Mouse (Mus musculus) forebrain, embryonic 10.5 days (tissue): ENCODE measurements around the gene Cadm4. TPM values are rescaled to one million over a fixed set of nuclear protein-coding genes. Genes with fewer than 3 reads are reported as not detected.
A peak's percentile ranks its signal among the peaks of the same experiment; 100 is the strongest.

Experiments used
- DNase-seq: peaks from one replicate; pipeline ENCODE4 v3.0.0-alpha.2; 2017; ENCODE audit warnings: low spot score; ENCODE audit errors: extremely low spot score
- H3K27ac ChIP-seq: fragments of 300-500 bp; sonication (generic); 2 replicates; pipeline ENCODE4 v1.5.1; 2016; ENCODE audit warnings: mild to moderate bottlenecking
- H3K27me3 ChIP-seq: fragments of 300-500 bp; sonication (generic); 2 replicates; pipeline ENCODE4 v1.6.1; 2016; ENCODE audit warnings: mild to moderate bottlenecking; ENCODE audit not compliant: poor library complexity, severe bottlenecking
- H3K36me3 ChIP-seq: fragments of 300-500 bp; sonication (generic); replicated peaks from 2 replicates; pipeline ENCODE4 v1.6.1; 2016; ENCODE audit warnings: mild to moderate bottlenecking, moderate library complexity
- H3K4me1 ChIP-seq: fragments of 300-500 bp; sonication (generic); 2 replicates; pipeline ENCODE4 v1.6.1; 2016
- H3K4me3 ChIP-seq: fragments of 300-500 bp; sonication (generic); 2 replicates; pipeline ENCODE4 v1.5.1; 2016; ENCODE audit warnings: mild to moderate bottlenecking, moderate library complexity
- H3K9me3 ChIP-seq: fragments of 300-500 bp; sonication (generic); 2 replicates; pipeline ENCODE4 v1.6.1; 2016; ENCODE audit warnings: mild to moderate bottlenecking, moderate library complexity
- WGBS: fragments of 180-500 bp; shearing (Covaris S2); methylation state at CpG from one replicate; pipeline ENCODE4 v1.1.7; 2016; 5-methylcytosine and 5-hydroxymethylcytosine counted together
- polyA plus RNA-seq: library from polyadenylated mRNA; unstranded; fragments of >200 nt; fragmentation: Nextera tagmentation; extraction: Ambion mirVana; gene quantifications from 2 replicates; pipeline ENCODE4 v1.2.1, GENCODE M21; 2016

Gene Cadm4
- 9.3 and 10.0 TPM in 2 replicates for polyA plus RNA-seq

DNA sequence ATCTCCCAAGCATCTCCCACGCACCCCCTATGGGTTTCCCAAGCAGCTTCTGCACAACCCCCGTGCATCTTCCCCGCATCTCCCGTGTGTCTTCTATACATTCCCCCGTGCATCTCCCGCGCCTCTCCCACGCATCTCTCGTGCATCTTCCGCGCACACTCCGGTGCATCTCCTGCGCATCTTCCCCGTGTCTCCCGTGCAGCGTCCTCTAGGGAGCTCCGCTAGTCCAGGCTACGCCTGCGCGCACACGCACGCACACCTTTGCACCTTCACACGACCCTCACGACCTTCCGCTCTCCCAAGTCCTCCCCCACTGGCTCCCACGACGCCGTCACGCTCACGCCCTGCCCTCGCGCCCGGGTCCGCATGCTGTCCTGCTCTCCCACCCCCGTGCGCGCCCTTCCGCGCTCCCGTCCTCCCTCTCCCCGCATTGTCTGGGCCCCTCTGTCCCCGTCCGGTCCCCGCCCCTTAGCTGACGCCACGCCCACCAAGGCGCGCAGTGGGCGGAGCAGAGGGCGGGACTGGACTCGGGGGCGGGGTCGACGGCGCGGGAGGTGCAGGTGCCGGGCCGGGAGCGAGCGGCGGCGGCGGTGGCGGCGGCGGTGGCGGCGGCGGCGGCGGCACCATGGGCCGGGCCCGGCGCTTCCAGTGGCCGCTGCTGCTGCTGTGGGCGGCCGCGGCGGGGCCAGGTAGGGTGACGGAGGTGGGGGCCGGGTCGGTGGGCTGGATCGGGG lies at the start of gene Cadm4:
TSS of gene Cadm4 (plus strand) at position 550 of the 734 bp plus-strand sequence.
- Histone ChIP-seq H3K27me3 (peaks cover 81% of the 10 kb centered on the region), H3K27ac (peak within 1 kb of the TSS; percentile 92)
- under 1% methylated on average over 82 of the region's 83 CpGs for WGBS

DNA sequence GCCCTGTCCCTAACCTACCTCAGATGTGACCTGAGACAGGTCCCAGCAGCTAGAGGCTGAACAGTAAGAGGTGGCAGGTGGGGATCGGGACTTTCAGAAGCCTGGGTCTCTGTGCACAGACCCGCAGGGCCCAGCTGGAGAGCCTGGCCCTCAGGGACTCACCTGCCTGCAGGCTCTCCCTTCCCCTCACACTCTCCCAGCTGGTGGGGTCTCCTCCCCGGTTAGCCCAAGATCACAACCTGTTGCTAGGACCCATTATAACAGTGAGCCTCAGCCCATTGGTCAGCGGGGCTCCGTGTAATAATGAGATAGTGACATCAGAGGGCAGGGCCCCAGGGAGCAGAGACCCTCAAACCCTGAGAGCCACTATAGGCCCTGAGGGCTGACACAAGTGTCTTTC lies 46.5 kb upstream of the Cadm4 start:
- no peaks in the 10 kb centered on the region for H3K36me3 ChIP-seq
- 0 out of 2 replicates have a peak, but pooled peaks cover 3% of the 10 kb centered on the region for H3K4me1 ChIP-seq
- 79% methylated on average over 5 of the region's 5 CpGs for WGBS
- H3K4me3 ChIP-seq = no peak overlapping the region
- DNase-seq = no peak
- H3K9me3 ChIP-seq = peaks cover 20% of the 10 kb centered on the region
- H3K27ac ChIP-seq = no peak overlapping the region
- peaks cover 22% of the 10 kb centered on the region for H3K27me3 ChIP-seq

More for the DNA sequence above, at the start of gene Cadm4:
- H3K36me3 ChIP-seq = no peaks in the 10 kb centered on the region
- H3K9me3 ChIP-seq = peaks cover 3% of the 10 kb centered on the region; the same call in 1 of the 2 replicates
- peaks cover 56% of the 10 kb centered on the region for H3K4me1 ChIP-seq
- peak within 1 kb of the TSS; percentile 81 for H3K4me3 ChIP-seq
- DNase-seq = peak; percentile 88

DNA sequence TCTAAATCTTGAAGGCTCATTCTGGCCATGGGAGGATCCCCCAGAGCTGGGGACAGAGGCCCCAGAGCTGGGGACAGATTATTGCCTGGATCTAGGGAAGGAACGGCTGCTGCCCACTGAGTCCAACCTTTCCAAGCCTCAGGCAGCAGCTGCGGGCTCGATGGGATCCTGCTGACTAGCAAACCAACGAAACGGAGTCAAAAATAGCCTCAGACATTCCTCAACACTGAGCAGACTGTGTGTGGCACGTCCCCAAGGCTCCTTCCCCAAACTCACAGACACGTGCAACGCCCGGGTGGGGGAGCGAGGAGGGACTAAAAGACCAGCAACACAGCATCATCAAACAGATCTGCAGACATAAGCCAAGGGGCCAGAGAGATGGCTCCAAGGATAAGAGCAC lies 43.8 kb upstream of the Cadm4 start:
- Histone ChIP-seq H3K4me1 (0 out of 2 replicates have a peak, but pooled peaks cover 3% of the 10 kb centered on the region), H3K27ac (no peak overlapping the region), H3K36me3 (no peaks in the 10 kb centered on the region), H3K4me3 (no peak overlapping the region), H3K9me3 (peaks cover 5% of the 10 kb centered on the region), H3K27me3 (peaks cover 12% of the 10 kb centered on the region)
- WGBS = 83% methylated on average over 10 of the region's 10 CpGs
- DNase-seq = no peak

DNA sequence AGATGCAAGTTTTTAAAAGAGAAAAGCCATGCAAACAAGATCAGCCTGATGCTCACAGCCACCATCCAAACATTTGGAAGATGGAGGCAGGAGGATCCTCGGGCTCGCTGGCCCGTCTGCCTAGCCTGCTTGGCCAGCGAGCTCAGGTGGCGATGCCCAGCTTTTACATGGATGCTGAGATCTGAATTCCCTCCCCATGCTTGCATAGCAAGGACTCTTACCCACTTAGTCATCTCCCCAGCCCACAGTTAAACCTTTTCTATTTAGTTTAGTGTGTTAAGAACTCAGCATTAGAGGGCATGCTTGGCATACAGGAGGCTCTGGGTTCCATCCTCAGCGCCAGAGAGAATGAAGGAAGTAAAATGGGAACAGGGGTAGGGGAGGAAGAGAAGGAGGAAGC lies 42.6 kb upstream of the Cadm4 start:
- H3K4me1 ChIP-seq = 0 out of 2 replicates have a peak, but pooled peaks cover 3% of the 10 kb centered on the region
- no peaks in the 10 kb centered on the region for H3K9me3 ChIP-seq
- DNase-seq = no peak
- H3K4me3 ChIP-seq = no peak overlapping the region
- 87% methylated on average over 6 of the region's 6 CpGs for WGBS
- no peaks in the 10 kb centered on the region for H3K36me3 ChIP-seq
- H3K27ac ChIP-seq = no peak overlapping the region
- H3K27me3 ChIP-seq = no peaks in the 10 kb centered on the region

DNA sequence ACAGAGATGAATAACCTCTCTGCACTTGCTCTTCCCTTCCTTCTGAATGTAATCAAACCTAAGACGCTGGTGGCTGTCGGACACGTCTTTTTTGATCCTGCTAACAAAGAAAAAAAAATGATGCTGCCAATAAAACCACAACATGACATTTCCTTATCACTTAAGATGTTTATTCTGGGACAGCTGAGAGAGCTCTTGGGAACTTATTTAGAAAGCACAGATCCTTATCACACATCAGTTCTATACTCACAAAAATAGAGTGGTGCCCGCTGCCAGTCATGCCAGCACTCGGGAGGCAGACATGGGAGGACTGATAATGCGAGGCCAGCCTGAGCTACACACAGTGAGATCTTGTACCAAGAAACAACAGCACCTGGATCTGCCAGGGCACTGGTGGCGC lies 41.9 kb upstream of the Cadm4 start:
- no peaks in the 10 kb centered on the region for H3K27me3 ChIP-seq
- 0 out of 2 replicates have a peak, but pooled peaks cover 3% of the 10 kb centered on the region for H3K4me1 ChIP-seq
- DNase-seq = no peak
- H3K4me3 ChIP-seq = no peak overlapping the region
- no peak overlapping the region for H3K27ac ChIP-seq
- no peaks in the 10 kb centered on the region for H3K9me3 ChIP-seq
- no peaks in the 10 kb centered on the region for H3K36me3 ChIP-seq
- WGBS = 80% methylated on average over 7 of the region's 7 CpGs

DNA sequence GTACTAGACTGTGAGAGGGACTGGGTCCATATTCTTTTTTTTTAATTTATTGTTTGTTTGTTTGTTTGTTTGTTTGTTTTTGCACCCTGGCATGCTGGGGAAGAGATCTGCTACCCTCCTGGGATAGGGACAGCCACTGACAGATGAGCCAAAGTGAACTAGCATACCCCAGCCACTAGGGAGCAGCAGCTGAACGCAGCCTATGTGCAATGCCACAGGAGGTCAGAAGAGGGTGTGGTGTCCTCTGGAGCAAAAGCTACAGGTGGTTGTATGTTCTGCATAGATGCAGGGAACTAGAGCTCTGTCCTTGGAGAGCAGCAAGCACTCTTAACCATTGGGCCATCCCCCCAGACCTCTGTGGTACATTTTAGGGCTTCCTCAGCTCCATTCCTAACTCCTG lies 40.0 kb upstream of the Cadm4 start:
- no peaks in the 10 kb centered on the region for H3K36me3 ChIP-seq
- peak; percentile 47 for DNase-seq
- H3K27ac ChIP-seq = no peak overlapping the region
- H3K4me3 ChIP-seq = no peak overlapping the region
- H3K4me1 ChIP-seq = no peaks in the 10 kb centered on the region
- H3K9me3 ChIP-seq = no peaks in the 10 kb centered on the region; the same call in 1 of the 2 replicates
- H3K27me3 ChIP-seq = no peaks in the 10 kb centered on the region
- 5% methylated on average over 1 of the region's 1 CpGs for WGBS

DNA sequence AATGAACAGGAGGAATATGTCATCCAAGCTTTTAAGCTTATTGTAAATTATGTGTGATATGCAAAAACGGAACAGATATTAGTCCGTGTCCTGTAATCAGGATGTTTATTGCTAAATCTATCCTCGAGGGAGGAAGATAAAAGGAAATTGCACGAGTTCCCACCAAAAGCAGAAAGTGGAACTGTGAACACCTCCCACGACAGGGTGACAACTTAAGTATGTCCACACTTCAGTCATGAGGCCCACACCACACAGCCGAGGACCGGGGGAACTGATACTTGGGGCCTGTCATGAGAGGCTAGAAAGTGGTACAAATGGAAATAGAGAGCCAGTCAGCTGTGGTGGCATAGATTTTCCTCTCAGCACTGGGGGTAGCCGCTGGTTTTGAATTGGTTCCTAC lies 39.5 kb upstream of the Cadm4 start:
- DNase-seq = no peak
- Histone ChIP-seq H3K27ac (no peak overlapping the region), H3K9me3 (no peaks in the 10 kb centered on the region; the same call in 1 of the 2 replicates), H3K4me1 (no peaks in the 10 kb centered on the region), H3K27me3 (no peaks in the 10 kb centered on the region), H3K4me3 (no peak overlapping the region), H3K36me3 (no peaks in the 10 kb centered on the region)
- WGBS = 86% methylated on average over 8 of the region's 8 CpGs

DNA sequence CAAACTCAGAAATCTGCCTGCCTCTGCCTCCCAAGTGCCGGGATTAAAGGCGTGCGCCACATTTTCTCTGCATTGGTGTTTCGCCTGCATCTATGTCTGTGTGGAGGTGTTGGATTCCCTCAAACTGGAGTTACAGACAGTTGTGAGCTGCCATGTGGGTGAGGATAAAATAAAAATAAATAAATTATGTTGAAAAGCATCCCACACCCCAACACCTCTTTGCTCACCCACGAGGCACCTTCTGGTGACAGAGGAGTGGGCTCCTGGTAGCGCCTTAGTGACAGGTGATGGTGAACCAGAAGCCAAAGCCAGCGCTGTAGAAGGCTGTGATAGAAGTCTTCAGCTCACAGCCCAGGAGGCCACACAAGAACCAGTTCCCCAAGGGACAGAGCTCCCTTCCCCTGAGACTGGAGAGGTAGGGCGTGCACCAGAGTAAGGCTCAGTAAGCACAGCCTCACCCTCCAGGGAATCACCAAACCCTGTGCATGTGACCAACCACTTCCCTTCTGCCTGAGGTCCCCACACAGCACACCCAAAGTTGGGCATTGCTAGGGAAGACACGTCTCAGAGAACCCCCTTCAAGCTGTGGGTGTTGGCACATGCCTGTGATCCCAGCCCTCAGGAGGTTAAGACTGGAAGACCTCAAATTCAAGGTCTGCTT lies 36.4 kb upstream of the Cadm4 start:
- Histone ChIP-seq H3K36me3 (no peaks in the 10 kb centered on the region), H3K4me3 (no peak overlapping the region), H3K27ac (no peak overlapping the region), H3K9me3 (peaks cover 3% of the 10 kb centered on the region; the same call in 1 of the 2 replicates), H3K4me1 (no peaks in the 10 kb centered on the region), H3K27me3 (no peaks in the 10 kb centered on the region)
- WGBS = 93% methylated on average over 9 of the region's 9 CpGs
- no peak for DNase-seq

DNA sequence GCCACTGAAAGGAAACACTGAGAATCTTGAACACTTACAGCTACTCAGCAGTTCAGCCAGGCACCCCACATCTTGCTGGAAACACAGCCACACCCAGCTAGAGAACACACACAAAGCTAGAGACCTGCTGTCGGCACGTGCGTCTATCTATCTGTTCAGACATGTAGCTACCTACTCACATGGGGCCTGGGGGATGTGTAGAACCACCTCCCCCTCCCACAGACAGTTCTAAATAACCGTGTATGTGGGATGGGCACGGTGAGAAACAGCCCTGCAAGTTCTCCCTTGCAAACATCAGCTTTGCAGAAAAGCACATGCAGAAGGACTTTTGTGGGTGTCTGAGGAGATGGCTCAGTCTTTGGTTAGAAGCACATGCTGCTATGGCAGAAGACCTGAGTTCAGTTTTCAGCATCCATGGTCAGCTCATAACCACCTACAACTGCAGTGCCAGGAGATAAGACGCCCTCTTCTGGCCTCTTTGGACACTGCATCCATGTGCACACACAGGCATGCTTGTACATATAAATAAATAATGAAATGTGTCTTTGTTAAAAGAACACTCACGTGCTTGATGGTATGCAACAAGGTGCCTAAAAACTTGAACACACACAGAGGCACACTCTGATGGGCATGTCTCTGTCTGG lies 35.0 kb upstream of the Cadm4 start:
- 80% methylated on average over 7 of the region's 7 CpGs for WGBS
- H3K27me3 ChIP-seq = no peaks in the 10 kb centered on the region
- no peaks in the 10 kb centered on the region for H3K4me1 ChIP-seq
- H3K36me3 ChIP-seq = no peaks in the 10 kb centered on the region
- no peak for DNase-seq
- H3K9me3 ChIP-seq = peaks cover 3% of the 10 kb centered on the region; the same call in 1 of the 2 replicates
- H3K27ac ChIP-seq = no peak overlapping the region
- no peak overlapping the region for H3K4me3 ChIP-seq

DNA sequence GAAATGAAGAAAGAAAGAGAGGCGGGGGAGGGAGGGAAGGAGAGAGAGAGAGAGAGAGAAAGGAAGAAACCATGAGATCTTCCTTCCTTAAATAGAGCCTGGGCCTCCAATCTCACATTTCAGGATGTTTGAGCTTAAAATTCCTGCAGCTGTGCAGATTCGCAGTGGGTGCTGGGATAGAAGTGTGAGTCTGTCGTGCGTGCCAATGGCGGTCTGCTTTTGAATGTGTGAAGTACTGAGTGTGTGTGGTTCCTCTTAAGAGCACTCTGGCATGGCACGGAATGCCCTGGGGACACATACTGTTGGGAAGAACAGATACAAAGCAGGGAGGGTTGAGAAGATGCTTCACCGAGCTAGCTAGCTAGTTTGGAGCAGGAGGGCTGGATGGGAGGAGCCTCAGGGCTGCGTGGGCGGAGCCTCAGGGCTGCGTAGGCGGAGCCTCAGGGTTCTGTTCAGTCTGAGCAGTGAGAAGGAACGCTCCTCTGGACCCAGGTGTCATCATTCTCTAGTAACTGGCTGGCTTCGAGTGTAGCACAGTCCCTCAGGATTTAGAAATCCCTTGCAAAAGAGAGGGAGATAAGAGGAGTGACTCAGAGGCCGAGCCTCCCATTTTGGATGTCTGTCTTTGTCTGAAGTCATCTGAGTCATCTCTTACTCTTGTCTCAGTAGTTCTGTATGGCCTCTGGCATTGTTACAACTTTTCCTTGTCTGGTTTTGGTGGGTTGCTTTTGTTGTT lies 32.9 kb upstream of the Cadm4 start:
- Histone ChIP-seq H3K4me3 (no peak overlapping the region), H3K27me3 (no peaks in the 10 kb centered on the region), H3K9me3 (peaks cover 3% of the 10 kb centered on the region; the same call in 1 of the 2 replicates), H3K4me1 (no peaks in the 10 kb centered on the region), H3K36me3 (no peaks in the 10 kb centered on the region), H3K27ac (no peak overlapping the region)
- 62% methylated on average over 14 of the region's 14 CpGs for WGBS
- no peak for DNase-seq

DNA sequence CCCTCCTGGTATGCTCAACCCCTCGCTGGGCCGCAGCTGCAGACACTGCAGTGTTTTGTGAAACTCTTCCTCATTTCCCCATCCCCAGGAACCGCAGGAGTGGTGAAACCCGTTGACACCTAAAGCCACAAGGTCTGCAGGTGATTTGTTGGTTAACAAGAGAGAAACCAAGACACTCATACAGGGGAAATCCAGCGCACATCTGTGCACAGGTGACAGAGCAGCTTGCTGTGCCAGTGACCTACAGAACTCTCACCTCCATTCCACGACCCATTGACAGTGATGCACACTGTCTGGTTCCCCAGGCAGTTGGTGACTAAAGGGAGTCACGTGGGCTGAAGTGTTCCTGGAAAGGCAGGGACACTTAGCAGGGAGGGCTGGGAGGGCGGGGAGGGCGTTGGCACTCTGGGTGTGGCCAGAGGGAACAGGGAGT lies 31.2 kb upstream of the Cadm4 start:
- no peak for DNase-seq
- 0 out of 2 replicates have a peak, but pooled peaks cover 3% of the 10 kb centered on the region for H3K9me3 ChIP-seq
- no peak overlapping the region for H3K27ac ChIP-seq
- no peaks in the 10 kb centered on the region for H3K36me3 ChIP-seq
- no peaks in the 10 kb centered on the region for H3K4me1 ChIP-seq
- H3K4me3 ChIP-seq = no peak overlapping the region
- H3K27me3 ChIP-seq = no peaks in the 10 kb centered on the region
- WGBS = 77% methylated on average over 9 of the region's 9 CpGs

DNA sequence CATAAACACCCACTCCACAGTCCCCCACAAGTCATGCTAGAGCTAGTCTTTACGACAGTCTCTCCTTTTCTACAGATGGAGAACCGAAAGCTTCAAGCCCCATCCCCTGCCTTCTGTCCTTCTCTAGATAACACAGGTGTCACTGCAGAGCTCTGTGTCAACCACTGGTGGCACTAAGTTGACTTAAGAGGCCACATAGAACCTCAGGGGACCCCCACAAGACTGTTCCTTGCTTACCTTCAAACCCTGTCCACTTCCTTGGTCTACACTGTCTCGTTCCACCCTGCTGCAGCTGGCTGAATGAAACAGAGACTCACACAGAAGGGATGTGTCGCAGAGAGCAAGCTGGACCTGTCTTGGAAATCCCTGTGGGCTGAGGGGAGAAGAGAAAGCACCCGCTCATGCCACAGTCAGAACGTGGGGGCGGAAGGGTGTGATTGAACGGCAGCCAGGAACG lies 29.9 kb upstream of the Cadm4 start, which contains the start of gene Irgc1:
TSS of gene Irgc1 (minus strand) at position 443 of the 457 bp plus-strand sequence.
- Histone ChIP-seq H3K9me3 (0 out of 2 replicates have a peak, but pooled peaks cover 3% of the 10 kb centered on the region), H3K27ac (no peak within 1 kb of the TSS), H3K27me3 (no peaks in the 10 kb centered on the region), H3K4me3 (no peak within 1 kb of the TSS), H3K36me3 (no peaks in the 10 kb centered on the region), H3K4me1 (no peaks in the 10 kb centered on the region)
- 87% methylated on average over 9 of the region's 9 CpGs for WGBS
- DNase-seq = no peak
